Mouse (Mus musculus): ENCODE measurements at regions not wholly inside any gene's neighbourhood (a gene's known extent, or its start where the extent isn't known, plus 50 kb on each side); places are given as distances from the start of the nearest gene placed in this dataset.

- no peak overlapping the region for H3K4me2 ChIP-seq (ENCODE audit: low read depth, severe bottlenecking)
- no peaks in the 10 kb centered on the region for H3K27me3 ChIP-seq (ENCODE audit: control insufficient read depth, insufficient read depth, low read length)
- H3K36me3 ChIP-seq (ENCODE audit: control insufficient read depth, insufficient read depth, low read length) = no peaks in the 10 kb centered on the region
- no peak overlapping the region for H3K9ac ChIP-seq (ENCODE audit: low read length)
- no peak overlapping the region for H3K27ac ChIP-seq (replicated peaks; ENCODE audit: low read depth, low read length)
- no peak overlapping the region for H3K4me3 ChIP-seq (ENCODE audit: low read depth, low read length)
- ATAC-seq (ENCODE audit: insufficient number of reproducible peaks, low FRiP score, low TSS enrichment, low read depth) = no peak
- 0 out of 2 replicates have a peak, but pooled peaks cover 3% of the 10 kb centered on the region for H3K4me1 ChIP-seq (ENCODE audit: control insufficient read depth, insufficient read depth, low read length)
- WGBS = 88% methylated on average over 15 of the region's 15 CpGs
- H3K9me3 ChIP-seq (ENCODE audit: control insufficient read depth, low read length) = no peaks in the 10 kb centered on the region
- no peak for DNase-seq (ENCODE audit: low spot score)
These were observed 237.7 kb upstream of the Map3k1 start for GRCm38 (mm10) chr13:112046247-112047211.

- ATAC-seq (ENCODE audit: insufficient number of reproducible peaks, low FRiP score, low TSS enrichment, low read depth) (no peak), DNase-seq (ENCODE audit: low spot score) (no peak)
- no peak overlapping the region for H3K4me2 ChIP-seq (ENCODE audit: low read depth, severe bottlenecking)
- H3K27me3 ChIP-seq (ENCODE audit: control insufficient read depth, insufficient read depth, low read length) = no peaks in the 10 kb centered on the region
- no peak overlapping the region for H3K4me3 ChIP-seq (ENCODE audit: low read depth, low read length)
- H3K4me1 ChIP-seq (ENCODE audit: control insufficient read depth, insufficient read depth, low read length) = 0 out of 2 replicates have a peak, but pooled peaks cover 3% of the 10 kb centered on the region
- H3K36me3 ChIP-seq (ENCODE audit: control insufficient read depth, insufficient read depth, low read length) = no peaks in the 10 kb centered on the region
- no peak overlapping the region for H3K9ac ChIP-seq (ENCODE audit: low read length)
- no peak overlapping the region for H3K27ac ChIP-seq (replicated peaks; ENCODE audit: low read depth, low read length)
- WGBS = 63% methylated on average over 3 of the region's 3 CpGs
- no peaks in the 10 kb centered on the region for H3K9me3 ChIP-seq (ENCODE audit: control insufficient read depth, low read length)
These were observed 238.6 kb upstream of the Map3k1 start for GRCm38 (mm10) chr13:112047408-112047807.

- Histone ChIP-seq H3K27me3 (ENCODE audit: control insufficient read depth, insufficient read depth, low read length) (no peaks in the 10 kb centered on the region), H3K4me2 (ENCODE audit: low read depth, severe bottlenecking) (no peak overlapping the region), H3K27ac (replicated peaks; ENCODE audit: low read depth, low read length) (no peak overlapping the region), H3K9me3 (ENCODE audit: control insufficient read depth, low read length) (no peaks in the 10 kb centered on the region), H3K4me1 (ENCODE audit: control insufficient read depth, insufficient read depth, low read length) (0 out of 2 replicates have a peak, but pooled peaks cover 3% of the 10 kb centered on the region), H3K9ac (ENCODE audit: low read length) (no peak overlapping the region), H3K36me3 (ENCODE audit: control insufficient read depth, insufficient read depth, low read length) (no peaks in the 10 kb centered on the region), H3K4me3 (ENCODE audit: low read depth, low read length) (no peak overlapping the region)
- no peak for DNase-seq (ENCODE audit: low spot score)
- WGBS = 77% methylated on average over 13 of the region's 13 CpGs
- no peak for ATAC-seq (ENCODE audit: insufficient number of reproducible peaks, low FRiP score, low TSS enrichment, low read depth)
These were observed 239.1 kb upstream of the Map3k1 start for GRCm38 (mm10) chr13:112047874-112048273.

GRCm38 (mm10) chr13:112048327-112048726, 239.5 kb upstream of the Map3k1 start:
- Histone ChIP-seq H3K4me2 (ENCODE audit: low read depth, severe bottlenecking) (no peak overlapping the region), H3K27ac (replicated peaks; ENCODE audit: low read depth, low read length) (no peak overlapping the region), H3K27me3 (ENCODE audit: control insufficient read depth, insufficient read depth, low read length) (no peaks in the 10 kb centered on the region), H3K9me3 (ENCODE audit: control insufficient read depth, low read length) (no peaks in the 10 kb centered on the region), H3K9ac (ENCODE audit: low read length) (no peak overlapping the region), H3K36me3 (ENCODE audit: control insufficient read depth, insufficient read depth, low read length) (no peaks in the 10 kb centered on the region), H3K4me1 (ENCODE audit: control insufficient read depth, insufficient read depth, low read length) (0 out of 2 replicates have a peak, but pooled peaks cover 3% of the 10 kb centered on the region), H3K4me3 (ENCODE audit: low read depth, low read length) (no peak overlapping the region)
- 90% methylated on average over 6 of the region's 6 CpGs for WGBS
- ATAC-seq (ENCODE audit: insufficient number of reproducible peaks, low FRiP score, low TSS enrichment, low read depth) = no peak
- DNase-seq (ENCODE audit: low spot score) = no peak

GRCm38 (mm10) chr13:112050892-112051291, 237.4 kb upstream of the Ankrd55 start:
- DNase-seq (ENCODE audit: low spot score) = no peak
- 93% methylated on average over 11 of the region's 11 CpGs for WGBS

GRCm38 (mm10) chr13:112052011-112052410, 236.2 kb upstream of the Ankrd55 start:
- ATAC-seq (ENCODE audit: insufficient number of reproducible peaks, low FRiP score, low TSS enrichment, low read depth) (no peak), DNase-seq (ENCODE audit: low spot score) (no peak)
- Histone ChIP-seq H3K36me3 (ENCODE audit: control insufficient read depth, insufficient read depth, low read length) (no peaks in the 10 kb centered on the region), H3K27ac (replicated peaks; ENCODE audit: low read depth, low read length) (no peak overlapping the region), H3K4me2 (ENCODE audit: low read depth, severe bottlenecking) (no peak overlapping the region), H3K4me1 (ENCODE audit: control insufficient read depth, insufficient read depth, low read length) (no peaks in the 10 kb centered on the region), H3K27me3 (ENCODE audit: control insufficient read depth, insufficient read depth, low read length) (no peaks in the 10 kb centered on the region), H3K4me3 (ENCODE audit: low read depth, low read length) (no peak overlapping the region), H3K9ac (ENCODE audit: low read length) (no peak overlapping the region), H3K9me3 (ENCODE audit: control insufficient read depth, low read length) (no peaks in the 10 kb centered on the region)
- WGBS = 85% methylated on average over 3 of the region's 3 CpGs

More at GRCm38 (mm10) chr13:112050892-112051291, 237.4 kb upstream of the Ankrd55 start:
- Histone ChIP-seq H3K27ac (replicated peaks; ENCODE audit: low read depth, low read length) (no peak overlapping the region), H3K9ac (ENCODE audit: low read length) (no peak overlapping the region), H3K4me3 (ENCODE audit: low read depth, low read length) (no peak overlapping the region), H3K27me3 (ENCODE audit: control insufficient read depth, insufficient read depth, low read length) (no peaks in the 10 kb centered on the region), H3K9me3 (ENCODE audit: control insufficient read depth, low read length) (no peaks in the 10 kb centered on the region), H3K4me2 (ENCODE audit: low read depth, severe bottlenecking) (no peak overlapping the region), H3K36me3 (ENCODE audit: control insufficient read depth, insufficient read depth, low read length) (no peaks in the 10 kb centered on the region), H3K4me1 (ENCODE audit: control insufficient read depth, insufficient read depth, low read length) (0 out of 2 replicates have a peak, but pooled peaks cover under 1% of the 10 kb centered on the region)
- ATAC-seq (ENCODE audit: insufficient number of reproducible peaks, low FRiP score, low TSS enrichment, low read depth) = no peak

DNA sequence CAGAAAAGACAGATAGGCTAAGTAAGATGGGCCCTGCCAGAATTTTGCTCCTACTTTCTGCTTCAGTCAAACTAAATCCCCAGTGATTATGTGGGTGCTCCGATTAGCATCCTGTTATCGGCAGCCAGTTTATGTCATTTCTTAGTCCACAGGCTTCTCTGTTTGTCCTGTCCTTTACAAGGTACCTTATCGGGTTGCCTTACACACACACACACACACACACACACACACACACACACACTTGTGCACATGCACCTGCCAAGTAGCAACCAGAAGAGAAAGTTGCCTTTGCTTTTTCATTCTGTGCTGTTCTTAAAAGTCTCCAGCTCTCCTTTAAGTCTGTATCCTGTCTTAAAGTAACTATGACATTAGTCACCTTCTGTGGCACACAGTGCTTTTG, 235.8 kb upstream of the Ankrd55 start:
- Histone ChIP-seq H3K4me2 (ENCODE audit: low read depth, severe bottlenecking) (no peak overlapping the region), H3K27me3 (ENCODE audit: control insufficient read depth, insufficient read depth, low read length) (no peaks in the 10 kb centered on the region), H3K36me3 (ENCODE audit: control insufficient read depth, insufficient read depth, low read length) (no peaks in the 10 kb centered on the region), H3K4me3 (ENCODE audit: low read depth, low read length) (no peak overlapping the region), H3K4me1 (ENCODE audit: control insufficient read depth, insufficient read depth, low read length) (no peaks in the 10 kb centered on the region), H3K9ac (ENCODE audit: low read length) (no peak overlapping the region), H3K27ac (replicated peaks; ENCODE audit: low read depth, low read length) (no peak overlapping the region), H3K9me3 (ENCODE audit: control insufficient read depth, low read length) (no peaks in the 10 kb centered on the region)
- 94% methylated on average over 3 of the region's 3 CpGs for WGBS
- no peak for DNase-seq (ENCODE audit: low spot score)
- no peak for ATAC-seq (ENCODE audit: insufficient number of reproducible peaks, low FRiP score, low TSS enrichment, low read depth)

DNA sequence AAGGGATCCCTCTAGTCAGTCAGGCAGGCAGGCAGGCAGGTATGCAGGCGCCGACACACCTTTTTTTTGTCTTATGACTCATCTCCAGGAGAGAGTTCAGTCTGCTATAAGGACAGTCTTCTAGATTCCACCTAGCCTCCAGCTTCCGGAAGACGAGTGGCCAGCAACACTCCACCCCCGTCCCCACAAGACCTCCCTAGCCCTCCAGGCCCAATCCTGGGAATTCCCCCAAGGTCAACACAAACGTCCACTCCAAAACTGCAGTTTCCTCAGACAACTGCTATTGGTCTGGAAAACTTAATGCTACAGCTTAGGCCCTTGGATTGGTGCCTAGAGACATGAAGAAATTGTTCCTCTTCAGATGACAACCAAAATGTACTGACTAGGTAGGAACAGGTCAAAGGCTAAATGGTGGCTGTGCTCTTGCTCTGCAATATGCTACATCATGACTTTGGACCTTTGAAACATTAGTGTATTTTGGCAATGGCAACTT, 233.3 kb upstream of the Ankrd55 start:
- no peaks in the 10 kb centered on the region for H3K9me3 ChIP-seq (ENCODE audit: control insufficient read depth, low read length)
- H3K27me3 ChIP-seq (ENCODE audit: control insufficient read depth, insufficient read depth, low read length) = no peaks in the 10 kb centered on the region
- DNase-seq (ENCODE audit: low spot score) = no peak
- no peak overlapping the region for H3K4me3 ChIP-seq (ENCODE audit: low read depth, low read length)
- no peak overlapping the region for H3K9ac ChIP-seq (ENCODE audit: low read length)
- H3K4me1 ChIP-seq (ENCODE audit: control insufficient read depth, insufficient read depth, low read length) = no peaks in the 10 kb centered on the region
- no peak overlapping the region for H3K27ac ChIP-seq (replicated peaks; ENCODE audit: low read depth, low read length)
- 89% methylated on average over 6 of the region's 6 CpGs for WGBS
- H3K4me2 ChIP-seq (ENCODE audit: low read depth, severe bottlenecking) = no peak overlapping the region
- ATAC-seq (ENCODE audit: insufficient number of reproducible peaks, low FRiP score, low TSS enrichment, low read depth) = no peak
- no peaks in the 10 kb centered on the region for H3K36me3 ChIP-seq (ENCODE audit: control insufficient read depth, insufficient read depth, low read length)

Measured in limb, embryonic 11.5 days (tissue).